Mouse (Mus musculus) activated CD4-positive, CD25-positive, alpha-beta regulatory T cell, adult 4 months (primary cell): ENCODE measurements at regions not wholly inside any gene's neighbourhood (a gene's known extent, or its start where the extent isn't known, plus 50 kb on each side); places are given as distances from the start of the nearest gene placed in this dataset.

Source experiments
- ATAC-seq: one replicate; pipeline ENCODE4 v1.8.0; 2017

DNA sequence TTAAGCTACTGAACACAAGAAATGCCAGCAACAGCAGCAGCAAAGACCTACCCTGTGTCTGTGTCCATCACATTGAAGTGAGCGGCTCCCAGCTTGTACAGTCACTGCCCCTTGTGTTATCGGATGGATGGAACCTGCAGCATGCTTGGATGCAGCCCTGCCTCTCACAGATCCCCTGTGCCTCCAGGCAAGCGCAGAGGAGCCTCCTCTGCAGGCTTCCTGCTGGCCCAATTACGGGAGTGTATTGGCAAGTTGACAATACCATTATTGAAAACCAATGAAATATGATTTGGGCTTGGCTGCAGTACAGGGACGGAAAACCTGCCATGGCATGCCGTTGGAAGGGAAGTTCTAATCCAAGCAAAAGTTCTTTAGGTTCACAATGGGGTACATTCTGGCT, 81.9 kb upstream of the Otos start:
- no peak for ATAC-seq

DNA sequence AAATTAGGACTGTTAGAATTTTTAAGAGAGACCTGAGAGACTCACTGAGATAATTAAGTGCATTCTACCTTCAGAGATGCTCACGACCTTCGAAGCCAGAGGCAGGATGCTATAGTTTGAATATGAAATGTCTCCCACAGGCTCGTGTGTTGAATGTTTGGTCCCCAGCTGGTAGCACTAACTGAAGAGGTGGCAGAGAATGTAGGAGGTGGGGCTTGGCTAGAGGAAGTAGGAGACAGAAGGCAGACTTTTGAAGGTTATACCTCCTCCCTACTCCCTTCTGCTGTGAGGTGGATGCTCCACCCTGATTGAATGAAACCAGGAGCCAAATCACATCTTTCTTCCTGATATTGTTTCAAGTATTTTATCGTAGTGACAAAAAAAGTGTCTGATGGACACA, 79.3 kb upstream of the Otos start:
- ATAC-seq = no peak

DNA sequence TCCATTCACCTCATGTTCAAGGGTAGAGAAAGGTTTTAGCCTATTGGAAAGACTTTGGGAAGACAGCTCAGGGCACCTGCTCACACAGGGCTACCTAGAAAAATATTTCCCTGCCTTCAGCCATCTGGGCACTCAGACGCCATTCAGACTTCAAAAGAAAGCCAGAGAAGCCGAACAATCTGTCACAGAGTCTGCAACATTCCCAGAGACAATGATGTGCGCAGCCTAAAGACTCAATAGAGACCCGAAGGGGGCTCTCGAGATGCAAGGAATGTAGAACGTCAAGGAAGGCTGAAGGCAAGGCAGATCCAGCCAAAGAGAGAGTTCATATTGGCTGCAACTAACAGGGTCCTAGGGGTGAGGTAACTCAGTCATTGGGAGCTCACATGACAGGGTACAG, 78.7 kb upstream of the Otos start:
- ATAC-seq = no peak

DNA sequence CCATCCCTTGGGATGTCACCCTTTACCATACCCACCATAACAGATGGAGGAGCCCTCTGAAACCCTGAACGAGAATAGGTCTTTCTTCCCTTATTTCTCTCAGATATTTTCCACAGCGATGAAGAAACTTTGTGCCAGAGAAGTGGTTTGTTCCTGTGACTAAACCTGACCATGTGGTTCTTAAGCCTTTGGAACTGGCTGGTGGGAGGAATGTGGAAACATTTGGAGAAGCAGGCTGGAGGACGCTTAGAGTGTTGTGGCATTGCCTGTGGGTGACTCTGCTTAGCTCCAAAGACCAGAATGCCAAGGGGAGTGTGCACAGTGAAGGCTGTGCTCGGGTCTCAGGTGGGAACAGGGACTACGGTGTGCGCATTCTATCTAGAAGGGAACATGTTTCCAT, 77.7 kb upstream of the Otos start:
- ATAC-seq = no peak

DNA sequence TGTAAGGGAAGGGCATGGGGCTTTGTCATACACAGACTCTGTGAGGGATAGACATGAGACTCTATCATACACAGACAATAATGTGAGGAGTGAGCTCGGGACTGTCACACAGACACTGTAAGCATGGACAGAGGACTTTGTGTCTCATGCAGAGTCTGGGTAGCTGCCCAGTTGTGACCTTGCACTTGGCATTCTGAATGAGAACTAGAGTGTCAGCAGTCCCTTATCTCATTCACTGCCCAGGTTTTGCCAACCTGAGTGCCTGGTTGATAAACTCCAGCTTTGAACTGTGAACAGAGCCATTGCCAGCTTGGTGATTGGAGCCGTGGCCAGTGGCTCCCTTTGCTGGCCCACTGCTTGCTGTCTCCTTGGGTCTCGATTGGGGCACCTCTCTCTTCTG, 75.5 kb upstream of the Otos start:
- no peak for ATAC-seq

DNA sequence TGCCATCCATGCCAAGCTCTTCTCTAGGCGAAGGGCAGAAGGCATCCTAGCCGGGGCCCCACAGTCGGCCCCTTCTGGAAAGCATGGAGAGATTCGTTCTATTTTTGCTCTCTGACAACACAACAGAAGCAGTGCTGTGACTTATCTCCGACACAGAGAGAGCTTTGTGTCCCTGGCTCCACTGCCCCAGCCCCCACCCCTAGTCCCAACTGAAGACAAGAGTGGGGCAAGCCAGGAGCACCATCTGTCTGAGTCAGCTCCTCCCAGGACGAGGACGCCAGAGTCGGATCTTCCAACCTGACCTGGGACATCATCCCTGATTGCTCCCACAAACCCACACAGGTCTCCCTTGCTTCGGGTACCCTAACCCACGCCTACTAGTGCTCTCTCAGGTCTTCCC, 71.9 kb upstream of the Otos start:
- no peak for ATAC-seq

DNA sequence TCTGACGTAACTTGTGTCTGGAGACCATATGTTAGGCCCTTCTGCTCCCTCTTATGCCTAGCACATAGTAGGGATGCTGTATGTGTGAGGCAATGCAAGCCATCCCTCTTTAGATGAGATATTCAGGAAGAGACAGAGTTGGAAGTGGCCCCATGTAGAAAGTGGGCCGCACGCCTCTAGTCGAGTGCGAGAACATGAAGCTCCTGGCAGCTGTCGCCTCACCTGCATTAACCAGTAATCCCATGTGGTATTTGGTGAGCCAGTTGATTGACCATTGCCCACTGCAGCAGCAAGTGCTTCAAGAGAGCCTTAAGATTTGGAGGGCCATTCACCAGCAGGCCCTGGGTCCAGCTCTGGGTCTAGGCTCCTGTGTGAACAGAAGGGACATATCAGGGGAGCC, 71.2 kb upstream of the Otos start:
- ATAC-seq = no peak

DNA sequence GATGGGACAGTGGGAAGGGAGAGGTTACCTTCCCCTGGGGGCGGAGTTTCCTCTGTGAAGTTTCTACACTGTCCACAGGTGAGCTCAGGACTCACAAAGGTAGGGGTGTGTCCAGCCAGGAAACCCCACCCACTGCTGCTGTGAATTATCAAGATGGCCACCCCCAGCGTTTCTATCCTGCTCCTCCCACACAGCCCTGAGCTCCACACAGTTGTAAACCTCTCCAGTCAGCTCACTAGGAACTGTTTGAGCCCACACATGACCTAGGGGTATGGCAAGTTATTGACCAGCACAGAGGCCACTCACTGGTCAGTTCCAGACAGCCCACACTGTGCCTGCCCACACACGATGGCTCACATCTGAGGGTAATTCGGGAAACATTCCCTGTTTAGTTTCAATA, 69.5 kb upstream of the Otos start:
- no peak for ATAC-seq

DNA sequence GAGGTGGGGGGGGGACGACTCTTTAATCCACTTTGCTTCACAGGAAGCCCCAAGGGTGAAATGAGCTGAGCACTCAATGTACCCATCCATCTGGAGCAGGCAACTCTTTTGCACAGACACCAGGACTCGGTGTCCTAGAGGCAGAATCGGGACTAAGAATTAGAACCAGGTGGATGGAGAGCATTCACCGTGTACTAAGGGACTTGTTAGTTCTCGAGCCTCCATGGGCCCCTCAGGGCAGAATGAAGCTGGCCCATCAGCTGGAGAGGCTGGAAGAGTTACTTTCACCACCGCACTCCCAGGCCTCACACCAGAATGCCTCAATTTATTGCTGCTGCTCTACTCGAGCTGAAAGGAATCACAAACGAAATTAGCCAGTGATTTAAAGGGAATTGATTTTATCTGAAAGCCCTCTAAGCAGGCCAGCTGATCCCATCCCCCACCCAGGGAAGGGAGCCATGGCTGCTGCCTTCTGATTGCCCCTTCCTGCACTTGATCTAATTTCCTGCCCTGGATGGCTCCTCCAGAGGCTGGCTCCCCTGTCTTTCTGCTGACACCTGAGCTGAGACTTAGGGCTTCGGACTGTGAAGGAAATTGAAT, 66.2 kb upstream of the Otos start:
- ATAC-seq = no peak

DNA sequence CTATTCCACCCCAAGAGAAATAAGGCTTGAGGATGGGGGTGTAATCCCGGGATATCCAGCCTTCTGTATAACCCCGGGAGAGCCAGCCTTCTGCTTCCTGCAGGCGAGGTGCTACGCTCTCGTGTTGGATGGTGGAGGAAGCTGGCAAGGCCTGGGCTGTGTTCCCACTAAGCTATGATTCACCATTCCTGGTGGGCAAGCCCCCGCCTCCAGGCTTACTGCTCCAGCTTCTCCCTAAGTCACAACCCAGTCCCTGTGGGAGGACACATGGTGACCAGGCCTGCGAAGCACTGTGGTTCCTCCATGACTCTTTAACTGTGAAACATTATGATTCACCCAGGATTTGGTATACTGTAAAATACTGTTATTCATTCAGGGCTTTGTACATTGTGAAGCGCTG, 63.7 kb upstream of the Otos start:
- no peak for ATAC-seq

DNA sequence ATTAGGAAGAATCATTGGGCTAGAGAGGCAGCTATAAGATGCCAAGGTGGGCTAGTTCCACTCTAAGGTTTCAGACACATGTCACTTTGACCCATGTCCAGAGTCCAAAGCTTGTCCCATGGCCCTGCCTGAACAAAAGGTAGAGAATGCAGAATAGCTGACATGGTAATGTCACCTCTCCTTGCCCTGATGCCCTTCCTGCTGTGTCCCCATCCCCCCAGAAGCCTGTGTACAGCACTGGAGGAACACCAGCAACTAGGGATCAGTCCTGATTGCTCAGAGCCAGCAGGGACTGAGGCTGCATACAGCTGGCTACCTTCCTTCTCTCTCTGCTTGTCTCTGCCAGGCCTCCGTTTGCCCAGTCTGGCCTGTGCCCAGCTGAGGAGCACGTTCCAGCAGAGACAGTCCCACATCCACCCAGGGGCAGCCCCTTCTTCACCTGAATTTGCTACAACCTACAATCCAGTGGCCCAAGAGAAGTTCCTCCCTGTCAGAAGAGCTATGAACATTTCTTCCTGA, 61.7 kb upstream of the Otos start:
- ATAC-seq = no peak

DNA sequence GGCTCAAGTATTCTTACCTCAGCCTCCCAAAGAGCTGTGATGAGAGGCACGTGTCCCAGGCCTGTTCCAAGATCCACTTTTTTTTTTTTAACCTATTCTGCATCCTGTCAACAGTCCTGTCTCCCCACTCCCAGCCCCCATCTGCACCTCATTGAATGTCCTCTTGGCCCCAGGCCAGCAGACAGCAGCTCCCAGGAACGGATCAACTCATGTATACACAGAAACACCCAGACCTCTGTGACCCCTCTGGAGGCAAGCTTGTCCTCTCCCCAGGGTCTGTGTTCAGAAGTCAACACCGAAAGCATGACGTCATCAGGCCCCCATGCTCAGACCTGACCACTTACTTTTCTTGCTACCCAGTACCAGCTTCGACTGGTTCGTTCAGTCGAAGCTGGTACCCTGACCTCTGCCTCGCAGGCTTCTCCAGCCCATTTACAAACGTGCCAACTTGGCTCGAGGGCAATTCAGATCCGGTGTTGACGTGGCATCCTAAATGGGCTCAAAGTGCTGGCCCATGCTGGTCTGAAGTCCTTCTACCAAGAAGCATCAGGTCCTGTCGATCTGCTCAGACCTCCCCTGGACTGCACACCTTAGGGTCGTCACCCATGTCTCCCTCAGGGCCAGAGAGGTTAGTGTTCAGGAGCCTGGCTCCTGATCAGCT, 60.7 kb upstream of the Otos start:
- ATAC-seq = no peak

DNA sequence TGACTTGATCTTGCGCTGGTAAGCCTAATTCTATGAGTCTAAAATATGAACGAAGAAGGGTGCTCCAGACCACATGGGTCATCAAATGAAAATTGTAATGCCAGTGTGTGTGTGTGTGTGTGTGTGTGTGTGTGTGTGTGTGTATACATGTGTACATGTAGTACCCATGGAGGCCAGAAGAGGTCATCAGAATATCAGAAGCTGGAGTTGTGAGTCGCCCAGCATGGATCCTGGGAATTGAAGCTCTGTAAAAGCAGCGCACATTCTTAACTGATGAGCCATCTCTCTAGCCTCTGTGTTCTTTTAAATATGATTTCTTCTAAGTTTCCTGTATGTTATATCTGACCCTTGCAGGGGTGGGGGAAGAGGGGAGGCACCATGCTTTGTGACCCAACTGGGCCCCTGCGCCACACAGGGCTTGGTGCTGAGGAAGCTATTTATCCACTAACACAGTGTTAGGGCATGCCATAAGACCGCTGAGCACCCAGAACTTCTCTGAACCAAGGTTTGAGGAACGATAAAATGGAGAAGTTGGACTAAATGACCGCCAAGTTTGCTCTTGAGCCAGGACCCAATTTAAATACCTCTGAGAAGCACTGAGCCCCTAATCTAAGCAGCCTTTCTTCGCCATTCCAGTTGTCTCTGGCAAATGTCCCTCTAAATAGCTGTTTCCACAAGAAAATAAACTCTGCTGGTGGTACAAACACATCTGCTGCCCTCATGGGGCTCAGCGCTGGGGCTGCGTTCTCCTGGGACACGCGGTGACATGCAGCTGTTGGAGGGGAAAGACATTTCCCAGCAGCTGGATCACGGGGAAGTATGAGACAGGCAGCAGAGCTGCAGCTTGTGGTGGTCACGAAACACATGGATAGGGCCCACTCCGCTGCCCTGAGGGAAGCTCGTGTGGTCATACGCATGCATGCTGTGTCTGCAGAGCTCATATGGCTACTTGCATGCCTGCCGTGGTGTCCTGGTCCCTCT, 59.6 kb upstream of the Otos start:
- ATAC-seq = no peak

DNA sequence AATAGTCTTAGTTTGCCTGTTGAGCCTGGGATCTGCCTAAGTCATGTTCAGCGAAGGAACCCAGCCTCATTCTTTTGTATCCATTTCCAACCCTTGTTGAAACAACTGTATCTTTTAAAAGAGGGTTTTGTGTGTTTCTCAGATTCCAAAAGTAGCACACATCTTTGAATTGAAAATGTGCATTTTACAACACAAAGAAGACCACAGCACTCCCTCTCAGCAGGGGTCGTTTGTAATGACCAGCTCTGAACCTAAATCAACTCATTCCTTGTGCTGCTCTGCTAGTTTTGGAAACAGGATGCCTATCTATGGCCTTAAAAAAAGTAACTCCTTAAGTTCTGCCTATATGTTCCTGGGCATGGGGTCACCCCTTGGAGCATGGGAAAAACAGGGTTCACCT, 58.8 kb upstream of the Otos start:
- ATAC-seq = no peak

DNA sequence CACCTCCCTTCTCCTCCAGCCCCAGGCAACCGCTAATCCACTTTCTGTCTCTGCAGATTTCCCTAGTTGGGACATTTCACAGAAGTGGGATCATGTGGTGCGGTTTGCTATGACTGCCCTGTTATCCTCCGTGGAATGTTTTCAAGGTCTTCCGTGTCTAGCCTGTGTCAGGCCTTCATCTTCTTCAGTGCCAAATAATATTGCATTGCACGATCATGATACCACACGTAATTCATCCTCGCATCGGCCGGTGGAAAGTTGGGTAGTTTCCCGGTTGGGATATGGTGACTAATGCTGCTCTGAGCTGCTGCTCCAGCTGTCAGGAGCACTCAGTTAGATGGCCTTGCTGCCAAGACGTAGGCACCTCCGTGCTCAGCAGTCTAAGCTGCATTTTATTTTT, 55.3 kb upstream of the Otos start:
- ATAC-seq = no peak

DNA sequence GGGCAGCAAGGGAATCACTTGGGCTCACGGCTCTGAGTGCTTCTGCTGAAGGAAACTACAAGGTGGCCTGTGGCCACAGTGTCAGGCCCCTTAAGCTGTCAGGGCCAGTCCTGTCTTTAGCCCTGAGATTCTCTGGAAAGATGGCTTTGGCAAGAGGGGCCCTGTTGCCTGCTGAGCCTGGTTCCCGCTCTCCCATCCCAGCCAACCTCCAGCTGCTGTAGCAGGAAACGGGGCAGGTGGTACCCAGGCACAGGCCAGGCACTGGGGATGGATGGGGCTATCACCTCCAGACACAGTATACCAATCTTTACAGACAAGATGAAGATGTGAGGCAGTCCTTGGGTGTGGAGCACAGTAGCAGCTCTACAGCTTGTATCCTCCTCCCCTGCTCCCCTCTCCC, 54.6 kb upstream of the Otos start:
- ATAC-seq = no peak

DNA sequence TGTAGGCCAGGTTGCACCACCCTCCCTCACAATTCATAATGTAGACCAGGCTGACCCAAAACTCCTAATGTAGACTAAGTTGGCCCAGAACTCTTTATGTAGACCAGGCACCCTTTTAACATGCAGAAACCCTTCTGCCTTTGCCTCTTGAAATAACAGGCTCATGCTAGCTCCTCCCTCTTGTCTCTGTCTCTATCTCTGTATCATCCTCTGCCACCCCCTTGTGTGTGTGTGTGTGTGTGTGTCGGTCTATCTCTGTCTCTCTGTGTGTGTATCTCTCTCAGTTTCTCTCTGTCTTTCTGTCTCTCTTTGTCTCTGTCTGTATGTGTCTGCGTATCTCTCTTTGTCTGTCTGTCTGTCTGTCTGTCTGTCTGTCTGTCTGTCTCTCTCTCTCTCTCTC, 51.5 kb upstream of the Otos start:
- ATAC-seq = no peak

DNA sequence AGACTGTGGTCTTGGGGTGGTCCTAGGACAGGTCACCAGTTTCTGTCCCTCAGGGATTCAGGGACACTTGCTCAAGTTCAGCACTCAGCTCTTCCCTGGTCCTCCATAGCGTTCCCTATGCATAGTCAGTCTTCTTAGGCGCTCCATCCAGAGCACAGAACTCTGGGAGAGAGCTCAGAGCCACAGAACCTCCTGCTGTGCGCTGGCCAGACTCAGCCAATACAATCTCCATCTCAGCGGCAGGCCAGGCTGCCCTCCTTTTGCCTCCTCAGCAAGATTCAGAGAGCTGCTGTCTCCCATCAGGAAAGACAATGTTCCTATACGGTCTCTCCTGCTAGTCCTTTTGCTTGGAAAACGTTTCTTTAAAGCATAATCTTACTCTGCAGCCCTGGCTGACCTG, 51.1 kb upstream of the Otos start:
- no peak for ATAC-seq

DNA sequence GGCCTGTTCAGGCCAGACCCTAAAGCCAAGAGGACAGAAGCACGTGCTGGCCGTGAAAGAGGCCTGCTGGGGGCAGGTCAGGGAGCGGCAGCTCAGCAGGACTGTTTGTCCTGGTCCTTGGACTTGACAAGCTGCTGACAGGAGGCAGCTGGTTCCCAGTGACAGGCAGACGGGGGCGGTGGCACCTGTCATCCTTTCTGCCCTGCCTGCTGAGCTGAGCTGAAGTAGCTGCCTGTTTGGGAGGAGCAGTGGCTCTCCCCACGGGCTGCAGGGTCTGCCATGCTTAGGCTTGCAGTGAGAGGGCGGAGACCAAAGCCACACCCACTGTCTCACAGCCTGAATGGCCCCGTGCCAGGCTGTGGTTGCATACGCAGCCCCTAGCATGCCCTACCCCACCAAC, 50.4 kb upstream of the Otos start:
- ATAC-seq = no peak

DNA sequence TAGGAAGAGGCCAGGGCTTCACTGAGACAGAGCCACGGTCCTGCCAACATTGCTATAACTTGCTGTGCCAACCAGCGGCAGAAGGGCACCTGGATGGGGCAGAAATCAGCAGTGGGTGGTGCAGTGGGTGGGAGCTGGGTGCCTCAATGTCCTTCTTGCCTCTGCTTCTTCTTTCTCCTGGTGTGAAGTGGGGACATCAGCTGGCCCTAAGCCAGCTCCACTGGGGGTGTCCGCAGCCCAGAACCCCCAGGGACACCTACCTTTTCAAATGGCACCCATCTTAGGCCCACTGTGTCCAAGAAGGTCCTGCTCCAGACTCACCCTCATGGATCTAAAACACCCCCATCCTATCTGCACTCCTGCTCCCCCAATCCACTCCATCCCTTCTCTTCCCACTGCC, 49.9 kb upstream of the Otos start:
- ATAC-seq = no peak
